Mouse (Mus musculus) ES-E14 (cell line): ENCODE measurements around the gene 2310011J03Rik. TPM values are rescaled to one million over a fixed set of nuclear protein-coding genes. Genes with fewer than 3 reads are reported as not detected.

Experiments
- DNase-seq: peaks from one replicate; pipeline ENCODE4 v3.0.0-alpha.2; 2013; ENCODE audit warnings: low read depth, low spot score
- H3K27ac ChIP-seq: 2 replicates; pipeline ENCODE4 v1.5.1; 2012; ENCODE audit warnings: low read depth, mild to moderate bottlenecking, low read length, moderate library complexity, mixed read lengths; ENCODE audit not compliant: poor library complexity, insufficient read depth, severe bottlenecking
- H3K36me3 ChIP-seq: 2 replicates; pipeline ENCODE4 v1.6.1; 2012; ENCODE audit warnings: mild to moderate bottlenecking, low read length, moderate library complexity, mixed read lengths; ENCODE audit not compliant: control insufficient read depth, poor library complexity, insufficient read depth, severe bottlenecking
- H3K4me1 ChIP-seq, 2 experiments: fragments of 150-350 bp in 1 of 2; sonication (generic) in 1 of 2; 2 replicates each; pipeline ENCODE4 v1.6.1; 2012; ENCODE audit warnings: low read length in 2 of 2, mild to moderate bottlenecking in 1 of 2, mixed read lengths in 1 of 2; ENCODE audit not compliant: control insufficient read depth in 2 of 2, insufficient read depth in 2 of 2, poor library complexity in 1 of 2
- H3K4me3 ChIP-seq, 2 experiments: fragments of 150-350 bp in 1 of 2; sonication (generic) in 1 of 2; 2 replicates each; pipeline ENCODE4 v1.5.1; 2012; ENCODE audit warnings: low read length in 2 of 2, low read depth in 1 of 2, mild to moderate bottlenecking in 1 of 2, mixed read lengths in 1 of 2; ENCODE audit not compliant: insufficient read depth in 1 of 2, poor library complexity in 1 of 2, severe bottlenecking in 1 of 2
- H3K9ac ChIP-seq: 2 replicates; pipeline ENCODE4 v1.6.1; 2012; ENCODE audit warnings: low read depth, mild to moderate bottlenecking, low read length, mixed read lengths; ENCODE audit not compliant: poor library complexity, insufficient read depth, severe bottlenecking
- H3K9me3 ChIP-seq: fragments of 150-350 bp; sonication (generic); 2 replicates; pipeline ENCODE4 v1.6.1; 2012; ENCODE audit warnings: low read depth, mild to moderate bottlenecking, low read length; ENCODE audit not compliant: control insufficient read depth, insufficient read depth
- CHD2 ChIP-seq: IDR thresholded peaks from 2 replicates; pipeline ENCODE4 v1.6.1; 2014; ENCODE audit warnings: mild to moderate bottlenecking, low read depth, low read length, inconsistent platforms
- HCFC1 ChIP-seq: IDR thresholded peaks from 2 replicates; pipeline ENCODE4 v1.6.1; 2012; ENCODE audit warnings: low read length, inconsistent platforms, borderline replicate concordance; ENCODE audit not compliant: insufficient read depth
- MAFK ChIP-seq: IDR thresholded peaks from 2 replicates; pipeline ENCODE4 v1.6.1; 2014; ENCODE audit warnings: mild to moderate bottlenecking, low read depth, low read length, inconsistent platforms; ENCODE audit not compliant: insufficient read depth
- ZC3H11A ChIP-seq: IDR thresholded peaks from 2 replicates; pipeline ENCODE4 v1.6.1; 2012; ENCODE audit warnings: low read depth, mild to moderate bottlenecking, inconsistent platforms, low read length, borderline replicate concordance
- ZNF384 ChIP-seq: IDR thresholded peaks from 2 replicates; pipeline ENCODE4 v1.6.1; 2012; ENCODE audit warnings: low read depth, low read length, inconsistent platforms
- in situ Hi-C, 2 experiments: fragments of 600-800 bp; cut with MboI; formaldehyde crosslinking; loops; one replicate each; pipeline ENCODE4 v1.15.1; 2025; ENCODE audit warnings: low sequenced_read_pairs in 2 of 2, inconsistent platforms in 1 of 2; ENCODE audit not compliant: unreplicated experiment in 2 of 2
- total RNA-seq: library from RNA; depleted of rRNA; stranded (reverse); fragments of 300-350 nt; gene quantifications from 2 replicates; pipeline ENCODE4 v1.2.3, GENCODE M21; 2012; rRNA removed

Gene 2310011J03Rik
- total RNA-seq: 29.6 and 33.4 TPM in 2 replicates

- Histone ChIP-seq H3K36me3 (peaks cover 7% of the 10 kb centered on the region; the same call in 1 of the 2 replicates), H3K9me3 (no peaks in the 10 kb centered on the region), H3K4me1 (peaks cover 0 to 23% of the 10 kb centered on the region in 2 experiments; a peak in 1 of 4 replicates), H3K9ac (peak within 1 kb of the TSS; percentile 77), H3K4me3 (peak within 1 kb of the TSS; percentile 73 to 94), H3K27ac (peak within 1 kb of the TSS; percentile 28; the same call in 1 of the 2 replicates)
- in situ Hi-C loops: no loop called here
- TF ChIP-seq ZC3H11A (no peak), HCFC1 (no peak), CHD2 (no peak), MAFK (no peak)
- DNase-seq: peak; percentile 86
Measured at GRCm38 (mm10) chr10:80320340-80320760, at the start of gene 2310011J03Rik. Gene 2310011J03Rik, minus strand, starts transcription at chr10:80320537.

GRCm38 (mm10) chr10:80368392-80368791, 48.1 kb upstream of the 2310011J03Rik start:
- Histone ChIP-seq H3K36me3 (no peaks in the 10 kb centered on the region), H3K9me3 (no peaks in the 10 kb centered on the region), H3K4me1 (peaks cover 0 to 6% of the 10 kb centered on the region in 2 experiments; a peak in 1 of 4 replicates), H3K4me3 (no peak overlapping the region), H3K9ac (no peak overlapping the region), H3K27ac (no peak overlapping the region)
- in situ Hi-C loops: no loop called here
- TF ChIP-seq HCFC1: no peak
- TF ChIP-seq MAFK: no peak
- no peak for TF ChIP-seq CHD2
- no peak for TF ChIP-seq ZNF384
- no peak for TF ChIP-seq ZC3H11A
- DNase-seq: no peak

- Histone ChIP-seq H3K4me1 (peaks cover 0 to 6% of the 10 kb centered on the region in 2 experiments; a peak in 1 of 4 replicates), H3K27ac (no peak overlapping the region), H3K9me3 (no peaks in the 10 kb centered on the region), H3K36me3 (no peaks in the 10 kb centered on the region), H3K4me3 (no peak overlapping the region), H3K9ac (no peak overlapping the region)
- TF ChIP-seq MAFK: no peak
- no peak for TF ChIP-seq CHD2
- TF ChIP-seq ZNF384: no peak
- TF ChIP-seq ZC3H11A: no peak
- TF ChIP-seq HCFC1: no peak
- DNase-seq: no peak
- in situ Hi-C loops: no loop called here
Measured at GRCm38 (mm10) chr10:80367954-80368353, 47.6 kb upstream of the 2310011J03Rik start.

- Histone ChIP-seq H3K36me3 (no peaks in the 10 kb centered on the region), H3K27ac (no peak overlapping the region), H3K9ac (no peak overlapping the region), H3K4me3 (no peak overlapping the region), H3K4me1 (peaks cover 0 to 2% of the 10 kb centered on the region in 2 experiments; a peak in 1 of 4 replicates), H3K9me3 (no peaks in the 10 kb centered on the region)
- in situ Hi-C loops: no loop called here
- no peak for DNase-seq
- TF ChIP-seq ZC3H11A: no peak
Measured at GRCm38 (mm10) chr10:80365736-80366135, 45.4 kb upstream of the 2310011J03Rik start.

GRCm38 (mm10) chr10:80363734-80364133, 43.4 kb upstream of the 2310011J03Rik start:
- Histone ChIP-seq H3K9ac (no peak overlapping the region), H3K4me3 (no peak overlapping the region), H3K9me3 (no peaks in the 10 kb centered on the region), H3K27ac (no peak overlapping the region), H3K4me1 (no peaks in the 10 kb centered on the region), H3K36me3 (no peaks in the 10 kb centered on the region)
- DNase-seq: no peak
- in situ Hi-C loops: no loop called here
- no peak for TF ChIP-seq HCFC1
- TF ChIP-seq MAFK: no peak
- TF ChIP-seq CHD2: no peak
- no peak for TF ChIP-seq ZC3H11A
- no peak for TF ChIP-seq ZNF384
